31 mouse cellular contexts compared by ENCODE assay signal in genomic region chr6:57272517-57272916, GRCm38 (mm10). TPM values are rescaled to one million over a fixed set of nuclear protein-coding genes. Genes with fewer than 3 reads are reported as not detected.
DNase-seq lines count a peak whose midpoint lies in the region; ATAC-seq lines count a peak whose summit lies in the region.
"Had no signal": no experiment of that assay in that cellular context is flagged by ENCODE, and none has a peak within 500 bp of the region (broad histone marks: within the 10 kb centered on the region; RNA-seq: fewer than 3 reads in every experiment).

No protein-coding gene starts in this region.

- no peaks in the 10 kb centered on the region for H3K4me1 ChIP-seq in forebrain, embryonic 14.5 days (ENCODE audit: control insufficient read depth, insufficient read depth, low read length)
- no peaks in the 10 kb centered on the region for H3K4me1 ChIP-seq in heart, embryonic 12.5 days (replicated peaks)
- H3K4me1 ChIP-seq: embryonic facial prominence, embryonic 13.5 days; forebrain, embryonic 12.5 days; heart, embryonic 10.5 days; hindbrain, embryonic 12.5 days; hindbrain, embryonic 15.5 days; intestine, embryonic 15.5 days had no signal

- ATAC-seq in megakaryocyte, adult 5-6 weeks (ENCODE audit: poor library complexity, severe bottlenecking), result 0 out of 2 replicates have a peak, but pooled peaks have one; percentile 5
- ATAC-seq in forebrain, embryonic 14.5 days, result no peak
- ATAC-seq in heart, embryonic 12.5 days (ENCODE audit: insufficient number of reproducible peaks, low FRiP score), result no peak
- ATAC-seq: forebrain, embryonic 16.5 days; intestine, embryonic 15.5 days had no signal

- no peaks in the 10 kb centered on the region for H3K27me3 ChIP-seq in forebrain, embryonic 14.5 days (replicated peaks; ENCODE audit: control insufficient read depth, insufficient read depth, low read length)
- no peaks in the 10 kb centered on the region for H3K27me3 ChIP-seq in heart, embryonic 12.5 days (replicated peaks)
- H3K27me3 ChIP-seq: embryonic facial prominence, embryonic 13.5 days; forebrain, embryonic 12.5 days; hindbrain, embryonic 12.5 days; hindbrain, embryonic 15.5 days; intestine, embryonic 15.5 days had no signal

- no peak overlapping the region for H3K4me2 ChIP-seq in forebrain, embryonic 14.5 days (ENCODE audit: low read length)
- H3K4me2 ChIP-seq in heart, embryonic 12.5 days, result no peak overlapping the region
- H3K4me2 ChIP-seq: embryonic facial prominence, embryonic 13.5 days; forebrain, embryonic 12.5 days; hindbrain, embryonic 12.5 days; hindbrain, embryonic 15.5 days; intestine, embryonic 15.5 days had no signal

- no peaks in the 10 kb centered on the region for H3K9me3 ChIP-seq in forebrain, embryonic 14.5 days (replicated peaks; ENCODE audit: control insufficient read depth, low read length)
- H3K9me3 ChIP-seq in heart, embryonic 12.5 days (replicated peaks), result no peaks in the 10 kb centered on the region
- H3K9me3 ChIP-seq: embryonic facial prominence, embryonic 13.5 days; forebrain, embryonic 12.5 days; heart, embryonic 10.5 days; hindbrain, embryonic 12.5 days; hindbrain, embryonic 15.5 days; intestine, embryonic 15.5 days had no signal

- H3K4me3 ChIP-seq in forebrain, embryonic 14.5 days (ENCODE audit: low read depth, low read length), result no peak overlapping the region
- no peak overlapping the region for H3K4me3 ChIP-seq in heart, embryonic 12.5 days
- H3K4me3 ChIP-seq: embryonic facial prominence, embryonic 13.5 days; erythroblast, embryonic 14.5 days; forebrain, embryonic 12.5 days; heart, adult 2 months; heart, embryonic 10.5 days; hindbrain, embryonic 12.5 days; hindbrain, embryonic 15.5 days; intestine, embryonic 15.5 days had no signal

- H3K36me3 ChIP-seq in forebrain, embryonic 14.5 days (ENCODE audit: control insufficient read depth, insufficient read depth, low read length), result no peaks in the 10 kb centered on the region
- H3K36me3 ChIP-seq in heart, embryonic 12.5 days, result no peaks in the 10 kb centered on the region
- H3K36me3 ChIP-seq: embryonic facial prominence, embryonic 13.5 days; forebrain, embryonic 12.5 days; heart, embryonic 10.5 days; hindbrain, embryonic 12.5 days; hindbrain, embryonic 15.5 days; intestine, embryonic 15.5 days had no signal

- no peak overlapping the region for H3K27ac ChIP-seq in forebrain, embryonic 14.5 days (ENCODE audit: low read depth, low read length)
- H3K27ac ChIP-seq in heart, embryonic 12.5 days (ENCODE audit: poor library complexity, severe bottlenecking), result no peak overlapping the region
- H3K27ac ChIP-seq: embryonic facial prominence, embryonic 13.5 days; forebrain, embryonic 12.5 days; heart, adult 2 months; heart, embryonic 10.5 days; hindbrain, embryonic 12.5 days; hindbrain, embryonic 15.5 days; intestine, embryonic 15.5 days had no signal

- no peak overlapping the region for H3K9ac ChIP-seq in forebrain, embryonic 14.5 days (ENCODE audit: low read length)
- no peak overlapping the region for H3K9ac ChIP-seq in heart, embryonic 12.5 days
- H3K9ac ChIP-seq: embryonic facial prominence, embryonic 13.5 days; forebrain, embryonic 12.5 days; hindbrain, embryonic 12.5 days; hindbrain, embryonic 15.5 days; intestine, embryonic 15.5 days had no signal

- peak; percentile 7 for DNase-seq in CD4-positive, CD25-positive, alpha-beta regulatory T cell, adult 2 months (ENCODE audit: low read depth, low spot score)
- peak; percentile 3 for DNase-seq in T-cell, adult 2 months (ENCODE audit: low spot score)
- DNase-seq in forebrain, embryonic 14.5 days (ENCODE audit: low spot score), result no peak
- no peak for DNase-seq in adrenal gland, postnatal 10 days
- DNase-seq: adrenal gland, adult 8-10 months; adrenal gland, postnatal 36 days; cerebellum, adult 18-20 months; cerebellum, adult 9-10 months; cerebellum, postnatal 14 days; gastrocnemius, postnatal 25 days; heart, adult 2 months; kidney, adult 18-20 months had no signal

RNA-seq across cellular contexts. Expression of gene Vmn1r15, which starts 14.8 kb away (rescaled TPM):
- not detected in 2 replicates for total RNA-seq in megakaryocyte, adult 5-6 weeks (2015)
- total RNA-seq in megakaryocyte, adult 5-6 weeks (2017), result not detected in 2 replicates
- polyA plus RNA-seq in forebrain, embryonic 14.5 days (2014; fragmentation: Nextera tagmentation; extraction: Ambion mirVana), result not detected in 2 replicates
- not detected for total RNA-seq in adrenal gland, postnatal 10 days (2021)
- not detected in 2 replicates for polyA plus RNA-seq in heart, embryonic 12.5 days (2016; fragmentation: Nextera tagmentation; extraction: Ambion mirVana)
- total RNA-seq: adrenal gland, postnatal 36 days; gastrocnemius, adult 8-10 months; gastrocnemius, postnatal 25 days; heart, adult 2 months; heart, postnatal 25 days; hematopoietic stem cell, adult 5-6 weeks; MEL had no signal
- polyA plus RNA-seq: C2C12; embryonic facial prominence, embryonic 13.5 days; erythroblast, embryonic 14.5 days; forebrain, embryonic 12.5 days; forebrain, embryonic 16.5 days; gonadal fat pad, adult 2 months; heart, adult 2 months; heart, embryonic 10.5 days; heart, embryonic 14.5 days; heart, postnatal 0 days; hindbrain, embryonic 12.5 days; hindbrain, embryonic 15.5 days; intestine, embryonic 15.5 days had no signal

RNA-seq across cellular contexts. Expression of gene Vmn1r14, which starts 41.0 kb away (rescaled TPM):
- total RNA-seq in megakaryocyte, adult 5-6 weeks (2015), result not detected in 2 replicates
- total RNA-seq in megakaryocyte, adult 5-6 weeks (2017), result not detected in 2 replicates
- not detected in 2 replicates for polyA plus RNA-seq in forebrain, embryonic 14.5 days (2014; fragmentation: Nextera tagmentation; extraction: Ambion mirVana)
- total RNA-seq in adrenal gland, postnatal 10 days (2021), result not detected
- not detected in 2 replicates for polyA plus RNA-seq in heart, embryonic 12.5 days (2016; fragmentation: Nextera tagmentation; extraction: Ambion mirVana)
- total RNA-seq: adrenal gland, adult 8-10 months; adrenal gland, postnatal 36 days; gastrocnemius, adult 8-10 months; gastrocnemius, postnatal 25 days; heart, adult 2 months; heart, postnatal 25 days; hematopoietic stem cell, adult 5-6 weeks; MEL had no signal
- polyA plus RNA-seq: activated CD4-positive, CD25-positive, alpha-beta regulatory T cell, adult 4 months; C2C12; embryonic facial prominence, embryonic 13.5 days; erythroblast, embryonic 14.5 days; forebrain, embryonic 12.5 days; forebrain, embryonic 16.5 days; gonadal fat pad, adult 2 months; heart, adult 2 months; heart, embryonic 10.5 days; heart, embryonic 14.5 days; heart, postnatal 0 days; hindbrain, embryonic 12.5 days; hindbrain, embryonic 15.5 days; intestine, embryonic 15.5 days had no signal

RNA-seq across cellular contexts. Expression of gene Vmn1r16, which starts 56.8 kb away (rescaled TPM):
- not detected in 2 replicates for total RNA-seq in megakaryocyte, adult 5-6 weeks (2015)
- not detected in 2 replicates for total RNA-seq in megakaryocyte, adult 5-6 weeks (2017)
- polyA plus RNA-seq in forebrain, embryonic 14.5 days (2014; fragmentation: Nextera tagmentation; extraction: Ambion mirVana), result not detected in 2 replicates
- total RNA-seq in adrenal gland, postnatal 10 days (2021), result not detected
- not detected in 2 replicates for polyA plus RNA-seq in heart, embryonic 12.5 days (2016; fragmentation: Nextera tagmentation; extraction: Ambion mirVana)
- total RNA-seq: adrenal gland, adult 8-10 months; adrenal gland, postnatal 36 days; gastrocnemius, adult 8-10 months; gastrocnemius, postnatal 25 days; heart, adult 2 months; heart, postnatal 25 days; hematopoietic stem cell, adult 5-6 weeks; MEL had no signal
- polyA plus RNA-seq: activated CD4-positive, CD25-positive, alpha-beta regulatory T cell, adult 4 months; C2C12; embryonic facial prominence, embryonic 13.5 days; erythroblast, embryonic 14.5 days; forebrain, embryonic 12.5 days; forebrain, embryonic 16.5 days; gonadal fat pad, adult 2 months; heart, adult 2 months; heart, embryonic 10.5 days; heart, embryonic 14.5 days; heart, postnatal 0 days; hindbrain, embryonic 12.5 days; hindbrain, embryonic 15.5 days; intestine, embryonic 15.5 days had no signal

Comparison
In these comparisons a context has a peak if more than half of its experiments do, and no peak if none do; other contexts are left out.
1. DNase-seq: peak in CD4-positive, CD25-positive, alpha-beta regulatory T cell, adult 2 months (single experiment) and T-cell, adult 2 months (single experiment); none in forebrain, embryonic 14.5 days (single experiment) and adrenal gland, postnatal 10 days (single experiment).